Mouse (Mus musculus): ENCODE results near the gene Fhod1.

GRCm38 (mm10) chr8:105295256-105295655, 52.5 kb downstream of the Fhod1 start:
- no peak for TF ChIP-seq CTCF (IDR thresholded peaks at IDR 0.05; ENCODE audit: low read depth, low read length)
- TF ChIP-seq POLR2AphosphoS5 (IDR thresholded peaks at IDR 0.05; ENCODE audit: insufficient replicate concordance, low read depth, low read length): no peak
- TF ChIP-seq GATA1 (IDR thresholded peaks at IDR 0.05; ENCODE audit: borderline replicate concordance, low read length): no peak

All from G1E (cell line).